Mouse (Mus musculus) T-helper 1 cell (primary cell): ENCODE measurements around the gene Tmem14c.
"Not testable (repeated sequence)": the region's sequence is repeated elsewhere in the genome, so short reads cannot be mapped to it uniquely, and the experiment has no call there.

Experiments used
- in situ Hi-C: fragments of 300-600 bp; cut with MboI, MseI; formaldehyde crosslinking; loops from one replicate; pipeline ENCODE4 v1.15.1; 2025; ENCODE audit warnings: high pct_unique_total_duplicates

Gene Tmem14c

GRCm38 (mm10) chr13:41015829-41016634 is at the start of gene Tmem14c:
Gene Tmem14c, plus strand, starts transcription at chr13:41016292.
- in situ Hi-C loops = loop anchor here (10.0 kb wide), 2 partner anchors 229 to 589 kb away; partner anchors contain the start of genes Smim13 and Tmem170b

- in situ Hi-C loops = no loop called here
These were observed 48.5 kb upstream of the Tmem14c start for GRCm38 (mm10) chr13:40967609-40968008.

DNA sequence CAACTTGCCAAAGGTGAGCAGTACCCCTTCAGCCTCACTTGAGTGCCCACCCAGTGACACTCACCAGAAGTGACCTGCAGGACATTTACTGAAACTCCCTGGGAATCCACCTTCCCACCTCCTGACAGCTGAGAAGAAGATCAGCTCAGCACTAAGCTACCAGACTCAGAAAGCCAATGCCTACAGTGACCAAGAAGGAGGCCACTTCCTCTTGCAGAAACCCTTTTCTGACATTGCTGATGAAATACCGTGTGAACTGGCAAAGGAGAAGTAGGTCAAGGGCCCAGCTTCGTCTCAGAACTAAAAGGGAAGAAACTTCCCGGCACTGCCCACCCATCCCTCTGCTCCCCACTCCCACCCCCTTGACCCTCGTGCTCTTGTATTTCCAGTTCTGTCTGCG is 47.5 kb upstream of the Tmem14c start:
- in situ Hi-C loops = no loop called here

DNA sequence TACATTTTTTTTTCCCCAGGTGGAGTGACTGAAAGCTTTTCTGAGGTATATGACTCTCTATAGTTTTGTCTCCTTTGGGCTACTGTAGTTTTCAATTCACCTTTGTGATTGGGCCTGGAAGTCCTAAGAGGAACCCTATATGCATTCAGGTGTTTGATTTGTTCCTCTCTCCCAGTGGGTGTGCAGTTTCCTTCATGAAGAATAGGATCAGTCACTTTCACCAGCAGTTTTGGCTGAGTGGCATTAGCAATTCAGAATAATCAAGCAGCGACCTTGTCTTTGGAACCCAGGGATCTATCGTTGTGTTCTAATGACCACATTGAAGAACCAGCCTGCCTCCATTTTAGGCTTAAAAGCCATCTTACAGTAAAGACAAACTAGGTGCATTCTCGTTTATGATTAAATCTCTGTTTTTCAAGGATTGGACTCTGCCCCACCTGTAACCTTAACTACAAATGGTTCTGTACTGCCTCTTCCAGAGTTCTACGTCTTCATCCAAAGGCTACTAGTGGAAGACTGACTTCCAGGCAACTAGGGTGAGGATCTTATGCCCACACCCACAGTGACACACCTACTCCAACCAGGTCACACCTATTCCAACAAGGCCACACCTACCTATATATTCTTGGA is 46.2 kb upstream of the Tmem14c start:
- in situ Hi-C loops = loop anchor here (10.0 kb wide), 1 partner anchor 125 kb away; no protein-coding TSS in a partner anchor

DNA sequence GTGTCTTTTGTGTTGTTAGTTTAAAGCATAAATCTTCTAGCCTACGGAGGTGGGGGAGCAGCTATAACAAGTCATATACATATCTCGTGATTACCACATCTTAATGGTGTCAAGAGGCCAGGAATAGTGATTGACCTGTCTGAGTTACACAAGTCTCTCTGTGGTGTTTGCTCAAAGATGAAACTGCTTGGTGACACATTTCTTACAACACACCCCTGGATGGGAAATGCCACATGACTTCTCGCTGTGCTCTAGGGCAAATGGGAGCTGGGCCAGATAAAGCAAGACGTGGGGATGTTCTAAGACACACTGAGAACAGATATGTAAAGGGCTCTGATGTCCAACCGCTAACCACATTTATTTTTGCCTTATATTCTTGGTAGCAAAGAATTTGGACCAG is 44.8 kb upstream of the Tmem14c start:
- in situ Hi-C loops = loop anchor here (10.0 kb wide), 1 partner anchor 126 kb away; no protein-coding TSS in a partner anchor

DNA sequence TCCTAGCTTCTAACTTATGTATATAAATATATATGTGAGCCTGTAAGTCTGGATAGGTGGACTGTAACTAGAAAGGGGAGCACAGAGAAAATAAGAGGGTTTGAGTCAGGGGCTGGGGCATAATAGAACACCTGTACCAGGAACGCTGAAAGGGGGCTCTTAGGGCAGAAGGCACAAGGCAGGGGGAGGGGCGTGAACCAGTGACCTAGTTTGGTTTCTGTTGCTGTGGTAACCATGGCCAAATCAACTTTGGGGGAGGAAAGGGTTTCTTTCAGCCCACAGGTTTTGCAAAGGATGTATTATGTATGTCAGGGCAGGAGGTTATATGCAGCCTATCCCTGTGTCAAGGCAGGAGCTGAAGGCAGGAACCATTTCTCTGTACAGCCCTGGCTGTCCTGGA is 44.3 kb upstream of the Tmem14c start:
- in situ Hi-C loops = loop anchor here (10.0 kb wide), 1 partner anchor 127 kb away; no protein-coding TSS in a partner anchor

- in situ Hi-C loops = loop anchor here (10.0 kb wide), 1 partner anchor 128 kb away; no protein-coding TSS in a partner anchor
These were observed 43.1 kb upstream of the Tmem14c start for GRCm38 (mm10) chr13:40972976-40973375.

GRCm38 (mm10) chr13:40977609-40978008 is 38.5 kb upstream of the Tmem14c start:
- in situ Hi-C loops = loop anchor here (10.0 kb wide), 1 partner anchor 133 kb away; no protein-coding TSS in a partner anchor

DNA sequence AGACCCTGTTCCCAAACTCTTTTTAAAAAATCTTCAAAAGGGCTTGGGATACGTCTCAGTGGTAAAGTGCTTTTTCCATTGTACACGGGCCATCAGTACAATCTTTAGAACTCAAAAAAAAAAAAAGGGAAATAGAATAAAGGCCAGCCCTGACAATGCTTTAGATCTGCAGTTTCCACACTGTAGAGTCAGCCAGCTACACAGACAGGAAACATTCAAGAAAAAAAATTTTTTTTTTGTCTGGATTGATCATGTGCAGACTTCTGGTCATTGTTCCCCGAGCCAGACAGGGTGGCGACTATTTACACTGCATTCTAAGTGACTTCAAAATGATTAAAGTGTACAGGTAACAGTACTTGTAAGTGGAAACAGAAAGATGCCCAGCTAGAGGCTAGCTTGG is 37.4 kb upstream of the Tmem14c start:
- in situ Hi-C loops = loop anchor here (10.0 kb wide), 1 partner anchor 134 kb away; no protein-coding TSS in a partner anchor

- in situ Hi-C loops = loop anchor here (10.0 kb wide), 1 partner anchor 135 kb away; no protein-coding TSS in a partner anchor
These were observed 36.8 kb upstream of the Tmem14c start for GRCm38 (mm10) chr13:40979321-40979720.

DNA sequence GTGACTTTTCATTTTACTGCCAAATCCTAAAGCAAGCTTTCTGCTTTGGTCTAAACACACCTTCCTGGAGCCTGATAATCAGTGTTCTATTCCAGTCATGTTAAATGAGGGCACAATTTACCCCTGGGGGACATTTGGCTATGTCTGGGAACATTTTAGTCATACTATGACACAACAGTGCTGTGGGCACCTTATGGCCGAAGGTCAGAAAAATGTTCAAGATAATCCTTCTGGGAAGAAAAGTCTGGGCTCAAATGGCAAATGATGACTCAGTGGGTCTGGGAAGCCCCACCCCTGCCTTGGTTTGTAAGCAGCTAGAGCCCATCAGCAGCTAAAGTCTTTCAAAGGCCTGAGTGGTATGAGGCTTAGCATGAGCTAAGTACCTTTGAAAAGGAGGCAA is 33.3 kb upstream of the Tmem14c start:
- in situ Hi-C loops = no loop called here

GRCm38 (mm10) chr13:40986081-40986480 is 30.0 kb upstream of the Tmem14c start:
- in situ Hi-C loops = no loop called here

DNA sequence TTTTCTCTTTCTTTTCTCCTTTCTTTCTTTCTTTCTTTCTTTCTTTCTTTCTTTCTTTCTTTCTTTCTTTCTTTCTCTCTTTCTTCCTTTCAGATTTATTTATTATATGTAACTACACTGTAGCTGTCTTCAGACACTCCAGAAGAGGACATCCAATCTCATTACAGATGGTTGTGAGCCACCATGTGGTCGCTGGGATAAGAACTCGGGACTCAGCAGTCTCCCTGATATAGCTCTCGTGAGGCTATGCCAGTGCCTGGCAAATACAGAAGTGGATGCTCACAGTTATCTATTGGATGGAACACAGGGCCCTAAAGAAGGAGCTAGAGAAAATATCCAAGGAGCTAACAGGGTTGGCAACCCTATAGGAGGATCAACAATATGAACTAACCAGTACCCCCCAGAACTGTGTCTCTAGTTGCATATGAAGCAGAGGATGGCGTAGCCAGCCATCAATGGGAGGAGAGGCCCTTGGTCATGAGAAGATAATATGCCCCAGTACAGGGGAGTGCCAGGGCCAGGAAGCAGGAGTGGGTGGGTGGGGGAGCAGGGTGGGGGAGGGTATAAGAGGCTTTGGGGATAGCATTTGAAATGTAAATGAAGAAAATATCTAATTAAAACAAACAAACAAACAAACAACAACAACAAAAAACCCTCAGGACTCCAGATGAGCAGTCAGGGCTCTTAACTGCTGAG is 28.3 kb upstream of the Tmem14c start:
- in situ Hi-C loops = not testable (repeated sequence)

DNA sequence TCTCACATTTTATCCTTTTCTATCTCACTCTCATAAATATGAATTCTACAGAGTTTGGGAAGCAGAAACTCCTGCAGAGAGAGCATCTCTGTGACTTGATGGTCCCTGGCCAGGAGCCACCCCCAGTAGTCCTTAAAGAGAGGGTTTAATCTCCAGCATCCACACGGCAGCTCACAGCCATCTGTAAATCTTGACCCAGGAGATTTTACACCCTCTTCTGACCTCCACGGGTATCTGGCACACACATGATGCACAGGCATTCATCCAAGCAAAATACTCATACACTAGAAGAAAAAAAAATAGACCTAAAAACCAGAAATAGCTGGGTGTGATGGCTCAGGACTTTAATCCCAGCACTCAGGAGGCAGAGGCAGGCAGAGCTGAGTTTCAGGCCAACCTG is 27.7 kb upstream of the Tmem14c start:
- in situ Hi-C loops = no loop called here

DNA sequence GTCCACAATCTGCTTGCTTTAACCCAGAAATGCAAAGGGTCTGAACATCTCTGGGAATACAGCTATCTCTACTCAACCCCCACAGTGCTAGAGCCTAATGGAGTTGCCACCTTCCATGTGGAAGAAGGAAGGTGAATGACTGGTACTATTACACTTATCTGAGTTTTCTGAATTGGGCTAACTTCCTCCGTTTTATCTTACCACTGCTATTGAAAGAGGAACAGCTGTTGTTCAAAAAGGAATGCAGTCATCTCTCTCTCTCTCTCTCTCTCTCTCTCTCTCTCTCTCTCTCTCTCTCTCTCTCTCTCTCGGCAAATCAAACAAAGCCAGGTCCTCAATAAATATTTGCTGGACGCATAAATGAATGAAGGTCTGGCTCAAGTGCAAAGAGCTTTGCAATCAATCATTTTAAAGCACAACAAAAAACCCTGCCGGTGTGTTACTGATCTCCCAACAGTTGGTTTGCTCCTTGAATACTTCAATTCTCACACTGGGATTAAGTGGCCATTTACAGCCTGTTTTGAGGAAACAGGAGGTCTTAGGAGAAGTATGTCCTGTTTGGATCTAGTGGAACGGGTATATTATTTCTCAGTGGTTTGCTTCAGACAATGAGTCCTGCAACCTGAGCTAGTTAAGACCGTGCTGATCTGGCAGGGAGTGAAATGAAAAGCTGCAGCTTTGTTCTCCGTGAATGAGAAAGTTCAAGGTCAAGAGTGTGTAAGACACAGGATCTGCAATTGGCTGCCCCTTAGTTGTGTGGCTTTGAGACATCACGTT is 21.4 kb upstream of the Tmem14c start:
- in situ Hi-C loops = no loop called here

DNA sequence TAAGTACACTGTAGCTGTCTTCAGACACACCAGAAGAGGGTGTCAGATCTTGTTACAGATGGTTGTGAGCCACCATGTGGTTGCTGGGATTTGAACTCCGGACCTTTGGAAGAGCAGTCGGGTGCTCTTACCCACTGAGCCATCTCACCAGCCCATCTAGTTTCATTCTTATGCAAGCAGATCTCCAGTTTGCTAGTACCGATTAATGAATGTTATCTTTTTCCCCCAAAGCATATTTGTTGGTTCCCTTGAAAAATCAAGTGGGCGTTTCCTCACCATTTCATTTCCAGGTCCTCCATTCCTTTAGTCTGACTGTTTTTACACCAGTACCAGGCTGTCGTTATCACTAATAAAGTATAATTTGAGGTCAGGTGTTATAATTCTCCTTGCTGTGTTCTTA is 17.6 kb upstream of the Tmem14c start:
- in situ Hi-C loops = not testable (repeated sequence)

DNA sequence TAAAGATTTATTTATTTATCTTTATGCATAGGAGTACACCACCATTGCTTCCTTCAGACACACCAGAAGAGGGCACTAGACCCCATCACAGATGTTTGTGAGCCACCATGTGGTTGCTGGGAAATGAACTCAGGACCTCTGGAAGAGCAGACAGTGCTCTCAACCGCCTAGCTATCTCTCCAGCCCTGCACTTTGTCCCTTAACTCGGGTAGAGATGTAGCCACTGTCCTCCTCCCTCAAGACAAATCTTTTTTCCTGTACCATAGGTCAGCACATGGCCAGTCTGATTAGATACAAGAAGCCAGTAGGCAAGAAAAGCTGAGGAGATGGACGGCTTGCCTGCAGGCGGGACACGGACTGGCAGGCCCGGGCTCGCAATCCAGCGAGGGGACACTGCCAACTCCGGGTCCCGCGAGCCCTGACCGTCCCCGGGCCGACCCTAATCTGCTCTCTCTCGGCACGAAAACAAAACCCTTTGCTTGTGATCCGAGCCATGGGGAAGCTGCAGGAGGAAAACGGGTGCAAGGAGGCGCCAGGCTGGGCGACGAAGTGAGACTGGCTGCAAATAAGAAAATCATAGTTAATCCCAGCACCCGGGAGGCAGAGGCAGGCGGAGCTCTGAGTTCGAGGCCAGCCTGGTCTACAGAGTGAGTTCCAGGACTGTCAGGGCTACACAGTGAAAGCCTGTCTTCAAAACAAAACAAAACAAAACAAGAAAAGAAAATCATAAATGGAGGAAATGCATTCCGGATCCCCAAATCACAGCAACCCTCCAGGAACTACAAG is 15.8 kb upstream of the Tmem14c start:
- in situ Hi-C loops = no loop called here

DNA sequence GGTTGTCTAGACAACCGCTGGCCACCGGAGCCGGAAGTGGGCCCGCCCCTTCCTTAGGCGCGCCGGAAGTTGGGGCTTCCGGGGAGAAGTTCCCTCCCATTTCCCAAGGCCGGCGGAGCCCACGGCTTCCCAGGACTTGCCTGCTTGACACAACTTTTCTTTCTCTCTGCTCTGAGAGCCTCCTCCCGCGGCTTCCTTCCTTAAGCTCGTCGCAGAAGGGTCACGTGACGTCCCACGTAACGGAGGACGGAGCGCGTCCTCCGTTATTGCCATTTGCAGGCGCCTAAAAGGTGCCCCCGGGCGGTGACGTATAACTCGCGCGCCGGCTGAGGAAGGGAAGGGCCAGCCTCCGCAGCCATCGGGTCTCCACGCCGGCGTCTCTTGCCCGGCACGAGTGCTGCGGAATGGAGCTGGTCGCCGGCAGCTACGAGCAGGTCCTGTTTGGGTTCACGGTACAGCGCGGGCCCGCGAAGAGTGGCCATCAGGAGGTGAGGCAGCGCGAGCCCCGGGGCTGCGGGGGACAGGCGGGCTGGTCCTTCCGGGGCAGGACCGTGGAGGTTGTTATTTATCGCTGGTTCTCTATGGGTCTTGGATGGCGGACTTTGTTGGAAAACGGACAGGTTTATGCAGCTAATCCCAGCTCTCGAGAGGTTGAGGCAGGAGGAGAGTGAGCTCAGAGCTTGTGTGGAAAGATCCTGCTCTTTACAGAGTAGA is 15.0 kb upstream of the Tmem14c start, which contains the start of gene Pak1ip1:
Gene Pak1ip1, plus strand, starts transcription at position 98 of the 714 bp plus-strand sequence.
- in situ Hi-C loops = no loop called here

GRCm38 (mm10) chr13:41002001-41002400 is 14.1 kb upstream of the Tmem14c start:
- in situ Hi-C loops = no loop called here

DNA sequence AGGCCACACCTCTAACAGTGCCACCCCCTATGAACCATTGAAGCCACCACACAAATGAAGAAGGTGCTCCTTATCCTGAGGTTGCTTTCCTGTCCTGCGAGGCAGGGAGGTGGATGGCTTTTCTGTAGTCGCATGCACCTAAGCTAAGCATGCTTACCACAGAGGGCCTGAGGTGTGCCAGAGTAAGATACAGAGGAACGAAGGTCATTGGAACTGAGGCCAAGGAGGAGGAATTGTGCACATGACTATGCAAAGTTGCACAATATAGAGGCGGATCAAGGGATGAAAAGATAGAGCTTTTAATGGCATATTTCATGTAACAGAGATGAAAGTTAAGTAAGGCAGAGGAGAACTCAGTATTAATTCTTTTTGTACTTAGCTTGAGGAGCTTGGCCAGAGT is 9.8 kb upstream of the Tmem14c start:
- in situ Hi-C loops = no loop called here
